Mouse (Mus musculus): ENCODE measurements around the gene Gja3. TPM values are rescaled to one million over a fixed set of nuclear protein-coding genes. Genes with fewer than 3 reads are reported as not detected.

Gene Gja3
- total and polyA plus RNA-seq, 3 experiments = not detected

DNA sequence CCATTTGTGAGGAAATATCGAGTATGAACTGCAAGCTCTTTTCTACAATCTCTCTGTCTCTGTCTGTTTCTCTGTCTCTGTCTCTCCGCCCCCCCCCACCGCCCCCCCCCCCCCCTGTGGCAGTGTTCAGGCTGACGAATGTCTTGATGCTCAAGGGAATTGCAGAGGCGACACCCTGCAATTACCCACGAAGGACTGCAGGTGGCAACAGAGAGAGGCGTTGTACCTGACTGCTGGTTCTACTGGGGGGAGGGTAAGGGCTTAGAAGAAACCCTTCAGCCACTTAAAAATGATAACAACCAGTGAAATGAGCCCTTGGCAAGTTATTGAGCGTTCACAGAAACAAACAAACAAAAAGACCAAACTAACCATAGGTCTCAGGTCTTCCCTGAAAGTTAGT is 35.1 kb upstream of the Gja3 start:
- dilution Hi-C loops (cut with MboI; ENCODE audit: extremely low pct_ligation_motif_present, extremely low pct_unique_long_range_greater_than_20kb, low sequenced_read_pairs) = no loop called here
- no peaks in the 10 kb centered on the region for H3K79me2 ChIP-seq (replicated peaks; ENCODE audit: control insufficient read depth, extremely low read depth, insufficient read depth, poor library complexity, severe bottlenecking)
- in situ Hi-C loops (cut with MboI; ENCODE audit: low pct_ligation_motif_present, low pct_unique_long_range_greater_than_20kb, low sequenced_read_pairs) = no loop called here
- no peaks in the 10 kb centered on the region for H3K36me3 ChIP-seq (replicated peaks in 1 of 2; ENCODE audit: control insufficient read depth in 1 of 2, insufficient read depth in 1 of 2, low read length in 1 of 2)
- no peak overlapping the region for H3K4me2 ChIP-seq (ENCODE audit: insufficient read depth, low read depth, poor library complexity, severe bottlenecking)
- H3K4me1 ChIP-seq (ENCODE audit: control insufficient read depth in 1 of 2, insufficient read depth in 2 of 2) = no peaks in the 10 kb centered on the region
- H3K9me3 ChIP-seq (replicated peaks; ENCODE audit: low read length) = no peaks in the 10 kb centered on the region
- no peak overlapping the region for H3K4me3 ChIP-seq (replicated peaks in 1 of 3; ENCODE audit: low read depth in 2 of 3, low read length in 2 of 3, poor library complexity in 1 of 3)
- H3K9ac ChIP-seq (ENCODE audit: insufficient read depth, low read depth) = no peak overlapping the region
- H3K27me3 ChIP-seq (replicated peaks) = no peaks in the 10 kb centered on the region
- DNase-seq (ENCODE audit: extremely low read depth) = peak; percentile 81
- no peak for TF ChIP-seq PAX5 (IDR thresholded peaks at IDR 0.05; ENCODE audit: low read length)
- no peak for TF ChIP-seq POLR2A (IDR thresholded peaks at IDR 0.05; ENCODE audit: low read depth, low read length)
- no peak for TF ChIP-seq TCF12 (IDR thresholded peaks at IDR 0.05; ENCODE audit: low read depth, low read length)
- no peak for TF ChIP-seq ETS1 (conservative IDR thresholded peaks at IDR 0.05; ENCODE audit: low read depth, low read length)
- no peak for TF ChIP-seq CHD1 (IDR thresholded peaks at IDR 0.05; ENCODE audit: low read depth, low read length)
- no peak for TF ChIP-seq POLR2AphosphoS2 (IDR thresholded peaks at IDR 0.05; ENCODE audit: low read depth, low read length)
- peak; percentile 27; the same call in 1 of the 2 replicates for TF ChIP-seq MEF2A (IDR thresholded peaks at IDR 0.05; ENCODE audit: borderline replicate concordance, low read depth, low read length)
- TF ChIP-seq NELFE (IDR thresholded peaks at IDR 0.05; ENCODE audit: low read depth, low read length) = no peak
- TF ChIP-seq ZC3H11A (IDR thresholded peaks at IDR 0.05; ENCODE audit: low read depth, low read length) = no peak
- TF ChIP-seq ZKSCAN1 (IDR thresholded peaks at IDR 0.05; ENCODE audit: borderline replicate concordance, low read depth, low read length) = no peak
- 0 out of 2 replicates have a peak, but pooled peaks have one; percentile 11 for TF ChIP-seq BHLHE40 (IDR thresholded peaks at IDR 0.05; ENCODE audit: low read depth, low read length)
- no peak for TF ChIP-seq KAT2A (IDR thresholded peaks at IDR 0.05; ENCODE audit: insufficient replicate concordance, low read length)
- no peak for TF ChIP-seq TBP (conservative IDR thresholded peaks at IDR 0.05; ENCODE audit: low read depth, low read length)
- TF ChIP-seq HCFC1 (IDR thresholded peaks at IDR 0.05; ENCODE audit: low read depth, low read length) = no peak; the same call in 1 of the 2 replicates
- no peak for TF ChIP-seq USF2 (conservative IDR thresholded peaks at IDR 0.05; ENCODE audit: low read depth, low read length)
- no peak for TF ChIP-seq ZMIZ1 (IDR thresholded peaks at IDR 0.05; ENCODE audit: low read depth, low read length)
- no peak for TF ChIP-seq MXI1 (IDR thresholded peaks at IDR 0.05; ENCODE audit: low read depth, low read length)
- TF ChIP-seq SMC3 (IDR thresholded peaks at IDR 0.05; ENCODE audit: low read depth, low read length) = peak; percentile 57
- no peak for TF ChIP-seq JUN (IDR thresholded peaks at IDR 0.05; ENCODE audit: insufficient read depth, low read depth, low read length)
- no peak for TF ChIP-seq EP300 (IDR thresholded peaks at IDR 0.05; ENCODE audit: low read length)
- no peak for TF ChIP-seq RCOR1 (conservative IDR thresholded peaks at IDR 0.05; ENCODE audit: low read depth, low read length)
- TF ChIP-seq USF1 (IDR thresholded peaks at IDR 0.05; ENCODE audit: low read depth, low read length) = no peak
- 0 out of 2 replicates have a peak, but pooled peaks have one; percentile 67 for TF ChIP-seq MAZ (IDR thresholded peaks at IDR 0.05; ENCODE audit: low read depth, low read length)
- TF ChIP-seq MAFK (IDR thresholded peaks at IDR 0.05; ENCODE audit: insufficient replicate concordance, low read length) = no peak
- TF ChIP-seq JUND (conservative IDR thresholded peaks at IDR 0.05; ENCODE audit: low read depth, low read length) = no peak
- TF ChIP-seq SIN3A (IDR thresholded peaks at IDR 0.05; ENCODE audit: low read length) = no peak
- peak; percentile 41 to 71; a peak in 3 of 4 replicates for TF ChIP-seq CTCF (conservative IDR thresholded peaks at IDR 0.05 in 1 of 2, IDR thresholded peaks at IDR 0.05 in 1 of 2; ENCODE audit: low read depth in 2 of 2, low read length in 2 of 2)
- TF ChIP-seq UBTF (IDR thresholded peaks at IDR 0.05; ENCODE audit: low read depth, low read length) = no peak
- TF ChIP-seq MAX (IDR thresholded peaks at IDR 0.05; ENCODE audit: low read length) = no peak
- no peak for TF ChIP-seq NRF1 (IDR thresholded peaks at IDR 0.05; ENCODE audit: low read depth, low read length)
- TF ChIP-seq CHD2 (IDR thresholded peaks at IDR 0.05; ENCODE audit: low read length) = peak; percentile 74
- no peak for TF ChIP-seq E2F4 (IDR thresholded peaks at IDR 0.05; ENCODE audit: insufficient replicate concordance, low read depth, low read length)
- TF ChIP-seq RAD21 (IDR thresholded peaks at IDR 0.05; ENCODE audit: low read depth, low read length) = peak; percentile 60
- TF ChIP-seq ELF1 (IDR thresholded peaks at IDR 0.05; ENCODE audit: low read depth, low read length) = no peak
- TF ChIP-seq ZNF384 (IDR thresholded peaks at IDR 0.05; ENCODE audit: low read depth, low read length) = no peak
- no peak for TF ChIP-seq MYC (IDR thresholded peaks at IDR 0.05; ENCODE audit: low read depth, low read length)
- TF ChIP-seq GABPA (IDR thresholded peaks at IDR 0.05; ENCODE audit: insufficient replicate concordance, low read depth, low read length) = no peak
- 0 out of 2 replicates have a peak, but pooled peaks have one; percentile 17 for TF ChIP-seq IRF4 (IDR thresholded peaks at IDR 0.05; ENCODE audit: low read depth, low read length)
- H3K27ac ChIP-seq (ENCODE audit: insufficient read depth, low read depth) = no peak overlapping the region
